Mouse (Mus musculus) monocyte, adult 2 months (primary cell): ENCODE measurements around the gene Myo6.

ENCODE experiments used
- DNase-seq, 2 experiments: peaks; one replicate each; pipeline ENCODE4 v3.0.0; 2022; ENCODE audit warnings: low spot score in 2 of 2, low read depth in 1 of 2

Gene Myo6

DNA sequence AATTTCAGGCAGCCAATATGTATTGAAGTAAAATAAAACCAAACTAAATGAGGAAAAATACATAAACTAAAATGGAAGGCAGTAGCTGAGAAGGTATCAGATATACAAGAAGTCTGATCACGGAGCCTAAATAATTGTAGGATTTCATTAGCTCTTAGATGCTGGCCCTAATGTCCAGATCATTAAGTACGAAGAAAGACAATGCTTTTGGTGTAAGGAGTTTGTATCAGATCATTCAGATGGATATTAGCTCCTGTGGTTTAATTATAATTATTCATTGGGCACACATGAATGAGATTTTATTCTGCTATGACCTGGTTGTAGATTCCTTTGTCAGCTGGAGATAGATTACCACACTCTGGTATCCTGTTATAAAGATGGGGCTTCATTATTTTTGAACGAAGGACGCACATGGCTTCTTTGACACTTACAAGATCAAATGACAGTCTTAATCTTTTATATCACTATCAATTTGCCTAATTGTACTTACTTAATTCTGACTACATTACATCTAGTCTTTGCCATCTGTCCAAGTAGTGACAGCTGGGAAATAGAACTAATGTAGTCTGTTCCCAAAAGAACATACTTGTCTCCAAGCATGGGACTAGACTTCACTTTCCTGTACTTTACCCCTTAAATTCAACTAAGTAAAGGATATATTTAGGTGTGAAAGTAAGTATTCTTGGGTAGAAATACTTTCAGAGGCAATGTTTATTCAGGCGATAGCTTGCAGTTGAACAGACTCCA, 61.9 kb downstream of the Myo6 start:
- DNase-seq = no peak

DNA sequence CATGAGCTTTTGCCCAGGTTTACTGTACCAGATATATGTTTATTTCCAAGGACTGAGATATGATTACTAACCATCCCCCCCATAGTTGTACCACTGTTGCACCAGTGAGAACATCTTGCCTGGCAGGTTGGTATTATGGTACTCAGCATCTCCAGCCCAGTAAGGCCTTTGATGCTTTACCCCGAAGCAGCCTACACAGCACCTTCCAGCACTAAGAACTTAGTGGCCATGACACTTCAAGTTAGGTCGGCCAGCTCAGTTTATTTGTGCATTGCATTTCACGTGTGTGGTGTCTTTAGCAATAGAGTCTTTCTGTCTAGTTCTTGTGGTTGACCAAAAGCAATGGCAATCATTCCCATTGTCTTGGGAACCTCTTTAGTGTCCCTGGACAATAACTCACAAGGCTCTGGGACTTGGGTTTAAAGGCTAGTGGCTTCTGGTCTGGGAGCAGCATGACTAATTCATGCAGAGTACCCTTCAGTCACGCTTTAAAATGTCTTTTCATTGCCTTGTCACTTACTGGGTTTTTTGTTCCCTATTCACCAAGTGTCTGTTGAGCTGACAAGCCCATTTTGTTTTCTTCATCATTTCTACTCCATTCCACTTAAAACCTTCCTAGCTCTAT, 69.1 kb downstream of the Myo6 start:
- no peak for DNase-seq

DNA sequence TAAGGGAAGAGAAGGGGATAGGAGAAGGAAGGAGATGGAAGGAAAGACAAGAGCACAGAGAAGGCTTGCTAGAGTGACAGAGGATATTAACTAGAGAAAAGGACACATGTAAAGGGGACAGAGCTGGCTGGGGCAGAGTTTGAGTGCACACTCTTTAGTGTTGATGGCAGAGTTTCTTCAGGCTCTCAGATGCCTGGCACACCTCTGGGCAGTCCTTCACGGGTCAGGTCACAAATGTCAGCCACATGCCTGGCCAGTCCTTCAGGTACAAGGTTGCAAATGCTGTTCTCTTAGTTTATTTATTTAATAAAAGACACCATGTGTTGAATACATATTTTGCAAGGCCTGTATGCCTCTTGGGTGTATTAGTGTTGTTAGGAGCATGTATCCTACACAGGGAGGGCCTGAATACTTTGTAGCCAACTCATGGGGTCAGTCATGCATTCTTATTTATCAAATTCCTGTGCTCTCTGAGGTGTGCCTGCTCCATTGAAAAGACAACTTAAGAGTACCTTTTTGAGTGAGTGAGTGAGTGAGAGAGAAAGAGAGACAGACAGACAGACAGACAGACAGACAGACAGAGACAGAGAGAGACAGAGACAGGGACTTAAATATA, 72.5 kb downstream of the Myo6 start:
- no peak for DNase-seq

DNA sequence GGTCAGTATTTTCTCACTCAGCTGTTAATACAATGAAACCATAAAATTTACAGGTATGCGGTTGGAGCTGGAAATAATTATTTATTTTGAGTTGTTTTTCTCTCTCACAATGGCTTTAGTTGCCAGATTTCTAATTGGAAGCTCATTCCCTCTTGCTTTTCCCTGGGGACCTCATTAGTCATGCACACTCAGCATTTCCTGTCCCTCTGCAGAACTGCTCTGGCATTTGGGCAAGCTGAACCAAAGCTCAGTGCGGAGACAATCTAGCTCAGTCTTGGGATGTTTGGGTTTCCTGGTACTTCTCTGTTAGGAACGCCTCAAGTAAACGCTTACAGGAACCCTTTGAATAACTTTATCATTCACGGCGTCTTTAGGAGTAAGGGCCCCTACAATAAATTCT, 76.9 kb downstream of the Myo6 start:
- DNase-seq = no peak

DNA sequence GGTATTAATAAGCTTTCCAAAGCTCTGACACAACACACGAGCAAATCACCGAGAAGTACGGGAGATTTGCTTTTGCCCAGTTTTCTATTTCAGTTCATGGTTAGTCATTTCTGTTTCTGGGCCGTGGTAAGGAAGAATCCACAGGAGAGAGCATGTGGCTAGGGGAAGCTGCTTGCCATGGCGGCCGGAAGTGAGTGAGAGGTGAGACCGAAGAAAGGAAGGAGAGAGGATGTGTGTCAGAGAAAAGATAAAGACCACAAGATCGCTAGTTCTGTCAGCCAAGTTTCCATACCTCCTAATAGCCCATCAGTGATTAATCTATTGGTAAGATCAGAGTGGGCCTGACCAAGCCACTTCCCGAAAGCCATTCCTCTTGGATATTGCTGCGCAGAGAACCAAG, 87.3 kb downstream of the Myo6 start:
- DNase-seq = no peak

DNA sequence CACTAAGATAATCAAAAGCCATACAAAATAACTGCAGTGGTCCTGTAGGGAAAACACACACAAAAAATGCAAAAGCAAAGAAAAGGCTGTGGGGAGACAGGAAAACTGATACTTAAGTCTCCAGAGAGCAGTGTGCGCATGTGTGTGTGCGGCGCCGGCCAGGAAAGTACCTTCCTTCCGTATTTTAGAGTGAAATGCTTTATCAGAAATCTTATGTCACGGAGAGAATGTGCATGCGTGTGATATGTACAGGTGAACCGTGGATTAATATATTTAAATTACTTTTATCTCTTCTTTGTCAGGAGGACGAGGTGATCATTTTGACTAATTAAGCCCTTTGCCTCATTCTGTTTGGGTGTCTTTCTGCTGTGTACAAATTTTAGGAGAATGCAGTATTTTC, 88.4 kb downstream of the Myo6 start:
- DNase-seq = no peak

DNA sequence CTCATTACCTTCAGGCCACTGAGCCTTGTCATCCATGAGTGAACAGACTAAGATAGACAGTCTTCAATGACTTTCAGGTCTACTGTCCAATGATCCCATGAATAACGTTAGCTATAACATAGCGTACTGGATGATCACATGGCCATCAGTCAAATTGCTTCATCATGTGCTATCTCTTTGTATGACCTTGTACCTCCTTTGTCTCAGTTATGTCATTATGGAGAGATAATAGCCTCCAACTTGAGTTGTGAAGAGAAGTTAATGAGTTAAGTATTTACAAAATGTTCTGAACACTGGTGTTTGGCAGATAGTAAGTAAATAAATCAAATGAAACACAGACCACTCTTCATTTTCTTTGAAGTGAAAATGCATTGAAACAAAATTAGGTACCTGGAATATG, 91.7 kb downstream of the Myo6 start:
- DNase-seq = no peak

DNA sequence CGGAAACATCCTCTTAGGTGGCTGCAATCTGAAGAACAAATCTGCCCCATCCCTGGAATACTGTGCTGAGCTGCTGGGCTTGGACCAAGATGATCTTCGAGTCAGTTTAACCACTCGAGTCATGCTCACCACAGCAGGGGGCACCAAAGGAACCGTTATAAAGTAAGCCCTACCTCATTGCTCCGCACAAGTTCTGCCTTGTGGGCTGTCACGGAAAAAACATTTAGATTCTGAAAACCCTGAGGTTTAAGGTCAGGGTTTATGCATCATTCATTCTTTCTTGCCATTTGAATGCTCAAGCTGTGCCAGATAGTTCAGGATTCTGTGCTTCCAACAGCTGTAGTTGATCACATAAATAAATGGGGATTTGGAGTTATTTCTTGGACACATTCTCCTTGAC, 93.6 kb downstream of the Myo6 start:
- no peak for DNase-seq

DNA sequence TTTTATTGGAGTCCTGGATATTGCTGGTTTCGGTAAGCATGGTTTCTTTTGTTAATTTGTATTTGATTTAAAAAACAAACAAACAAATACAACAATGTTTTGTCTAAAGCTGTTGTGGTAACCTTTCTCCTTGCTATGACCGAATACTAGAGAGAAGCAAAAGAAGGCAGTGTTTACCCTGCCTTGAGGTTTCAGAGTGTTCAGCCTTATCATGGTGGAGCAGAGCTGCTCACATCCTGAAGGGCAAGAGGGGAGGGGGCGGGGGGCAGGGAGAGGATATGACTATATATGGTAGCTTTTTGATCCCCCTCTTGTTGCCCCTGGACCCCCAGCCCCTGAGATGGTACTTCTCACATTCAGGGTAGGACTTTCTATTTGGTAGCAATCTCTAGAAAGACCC, 96.1 kb downstream of the Myo6 start:
- no peak for DNase-seq

DNA sequence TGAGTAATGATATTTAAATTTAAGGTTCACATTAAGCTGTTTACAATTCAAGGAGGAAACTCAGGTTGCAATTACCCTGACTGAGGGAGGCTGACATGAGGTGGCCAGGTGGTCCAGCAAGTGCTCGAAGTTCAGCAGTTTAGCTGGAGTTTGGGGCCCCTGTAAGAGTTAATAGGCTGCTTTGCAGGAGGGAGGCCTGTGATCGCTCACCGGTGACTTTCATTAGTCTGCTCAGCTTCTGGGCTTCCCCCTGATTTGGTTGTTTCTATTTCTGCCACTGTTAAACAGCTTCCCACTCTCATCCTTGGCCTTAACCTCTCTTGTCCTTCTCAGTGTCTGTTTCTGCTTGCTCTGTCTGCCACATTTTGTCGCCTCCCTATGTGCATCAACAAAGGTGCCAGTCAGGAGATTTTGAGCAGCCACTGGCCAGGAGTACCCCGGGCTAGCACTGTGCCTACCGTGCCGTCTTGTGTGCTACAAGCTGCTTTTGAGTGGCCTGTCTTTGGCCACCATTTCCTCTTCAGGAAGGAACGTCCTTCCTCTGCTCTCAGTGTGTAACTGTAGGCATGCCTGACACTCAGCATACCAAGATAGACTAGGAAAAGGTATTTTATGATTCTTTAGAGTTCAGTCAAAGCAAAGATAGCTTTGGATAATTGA, 97.7 kb downstream of the Myo6 start:
- no peak for DNase-seq

DNA sequence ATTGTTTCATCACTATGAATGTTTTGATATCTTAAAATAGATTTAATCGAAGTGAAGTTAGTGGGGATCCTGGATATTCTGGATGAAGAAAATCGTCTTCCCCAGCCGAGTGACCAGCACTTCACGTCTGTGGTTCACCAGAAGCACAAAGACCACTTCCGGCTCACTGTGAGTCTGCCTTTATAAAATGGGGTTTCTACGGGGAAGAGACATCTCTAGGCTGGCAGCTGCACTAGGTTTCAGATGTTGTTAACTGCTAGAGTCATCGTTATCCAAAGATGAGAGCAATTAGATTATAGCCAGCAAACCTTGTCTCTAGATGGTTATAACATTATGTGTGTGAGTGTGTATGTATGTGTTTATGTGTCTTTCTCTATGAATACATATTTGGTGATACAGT, 101.3 kb downstream of the Myo6 start:
- DNase-seq = no peak

DNA sequence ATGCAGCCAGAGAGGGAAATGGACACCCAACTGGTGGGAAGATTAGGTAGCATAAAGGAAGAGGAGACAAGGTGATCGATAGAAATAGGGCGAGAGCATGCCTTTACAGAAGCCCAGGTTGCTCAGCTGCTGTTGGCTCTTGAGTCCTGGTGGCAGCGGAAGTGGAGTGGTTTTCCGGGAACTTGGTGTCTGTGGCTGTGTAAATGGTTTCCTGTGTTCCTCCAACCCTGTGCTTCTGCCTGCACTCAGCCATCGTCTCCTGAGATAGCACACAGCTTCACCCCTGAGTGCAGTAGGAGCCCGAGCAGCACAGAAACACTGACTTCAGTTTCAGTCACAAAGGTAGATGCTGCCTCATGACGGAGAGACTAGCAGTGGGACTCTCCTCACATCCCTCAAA, 101.7 kb downstream of the Myo6 start:
- no peak for DNase-seq

DNA sequence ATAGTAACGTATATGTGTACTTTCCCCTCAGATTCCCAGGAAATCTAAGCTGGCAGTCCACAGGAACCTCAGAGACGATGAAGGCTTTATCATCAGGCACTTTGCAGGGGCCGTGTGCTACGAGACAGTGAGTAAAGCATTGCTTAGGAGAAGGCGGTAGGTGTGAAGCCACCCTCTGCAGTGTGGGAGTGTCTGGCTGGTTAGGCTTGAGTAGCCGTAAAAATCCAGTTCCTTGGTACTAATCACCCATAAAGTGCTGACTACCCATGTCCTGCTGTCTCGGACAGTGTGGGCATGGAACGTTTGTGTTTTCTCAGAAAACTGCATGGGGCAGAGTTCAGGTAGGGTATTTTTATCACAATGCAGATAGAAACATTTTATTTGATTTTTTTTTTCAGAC, 104.8 kb downstream of the Myo6 start:
- no peak for DNase-seq

DNA sequence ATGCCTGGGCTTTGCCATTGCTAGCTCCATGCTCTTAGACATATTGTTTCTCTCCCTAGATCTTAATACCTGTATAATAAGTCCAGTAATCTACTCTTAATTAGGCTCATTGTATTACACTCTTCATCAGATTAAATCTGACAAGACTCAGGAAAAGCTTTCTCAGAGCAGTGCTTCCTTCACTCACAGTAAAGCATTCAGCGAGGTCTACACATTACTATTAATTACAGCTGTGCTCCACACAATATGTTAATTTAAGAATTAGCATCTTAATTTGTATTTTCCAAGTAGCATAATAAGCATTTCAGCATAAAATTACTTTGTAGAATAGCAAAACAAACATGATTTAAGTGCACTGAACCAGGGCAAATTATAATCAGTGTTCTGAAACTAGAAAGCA, 108.1 kb downstream of the Myo6 start:
- no peak for DNase-seq

DNA sequence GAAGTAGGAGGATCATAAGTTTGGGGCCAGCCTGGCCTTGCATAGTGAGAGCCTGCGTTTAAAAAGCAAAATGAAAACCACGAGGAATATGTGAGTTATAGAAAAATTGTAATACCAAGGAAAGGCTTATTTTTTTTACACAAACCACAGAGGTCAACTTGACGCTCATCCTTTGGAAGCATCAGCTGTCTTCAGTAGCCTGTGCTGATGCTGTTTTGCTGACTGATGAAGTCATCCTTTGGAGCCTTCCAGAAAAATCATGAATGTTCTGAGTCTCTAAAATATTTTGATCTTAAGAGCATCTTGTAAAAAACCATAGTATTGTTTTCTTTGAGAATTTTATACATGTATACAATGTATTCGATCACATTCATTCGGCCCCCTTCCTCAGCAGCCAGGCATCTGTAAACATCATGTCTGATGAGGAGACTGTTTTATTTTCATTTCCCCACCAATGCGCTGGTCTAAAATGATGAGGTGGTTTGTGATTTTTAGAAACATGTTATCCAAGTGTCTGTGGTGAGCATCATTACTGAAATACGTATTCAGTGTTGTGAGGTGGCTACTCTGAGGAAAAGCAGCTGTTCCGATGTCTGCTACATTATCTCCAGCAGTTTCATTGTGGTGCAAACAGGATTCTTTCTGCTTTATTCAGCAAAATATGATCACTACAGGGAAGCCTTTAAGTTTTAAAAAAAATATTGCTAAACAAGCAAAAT, 110.4 kb downstream of the Myo6 start:
- DNase-seq = no peak

DNA sequence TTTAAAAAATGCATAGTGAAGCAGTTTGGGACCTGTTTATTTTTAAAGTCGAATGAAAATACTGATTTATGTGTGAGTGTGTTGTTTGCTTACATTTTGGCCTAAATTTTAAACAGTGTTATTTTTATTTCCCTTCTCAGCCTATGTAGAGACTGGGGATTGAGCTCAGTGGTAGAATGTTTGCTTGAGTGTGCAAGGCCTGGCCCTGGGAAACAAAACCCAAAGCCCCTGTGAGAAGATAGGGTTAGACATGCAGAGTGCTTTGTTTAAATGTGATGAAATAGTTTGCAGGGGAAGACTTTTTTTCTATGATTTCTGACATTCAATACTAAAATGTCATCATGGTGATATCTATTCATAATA, 110.9 kb downstream of the Myo6 start:
- no peak for DNase-seq

DNA sequence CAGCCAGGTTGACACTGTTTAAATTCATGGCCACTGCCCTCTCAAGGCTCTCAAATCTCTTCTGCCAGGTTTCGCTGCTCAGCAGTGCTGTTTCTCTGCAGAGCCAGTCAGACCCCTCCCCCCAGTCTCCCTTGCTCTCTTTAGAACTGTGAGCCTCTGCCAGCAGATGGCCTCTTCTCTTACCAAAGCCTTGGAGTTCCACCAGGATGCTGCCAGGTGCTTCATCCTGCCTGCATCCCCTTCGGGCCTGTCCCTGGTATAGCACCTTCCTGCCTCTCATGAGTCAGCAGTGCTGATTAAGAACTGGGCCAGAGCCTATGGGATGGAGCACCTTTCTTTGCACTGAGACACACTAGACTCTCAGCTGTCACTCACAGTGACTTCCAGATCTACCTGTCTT, 112.3 kb downstream of the Myo6 start:
- DNase-seq = no peak

DNA sequence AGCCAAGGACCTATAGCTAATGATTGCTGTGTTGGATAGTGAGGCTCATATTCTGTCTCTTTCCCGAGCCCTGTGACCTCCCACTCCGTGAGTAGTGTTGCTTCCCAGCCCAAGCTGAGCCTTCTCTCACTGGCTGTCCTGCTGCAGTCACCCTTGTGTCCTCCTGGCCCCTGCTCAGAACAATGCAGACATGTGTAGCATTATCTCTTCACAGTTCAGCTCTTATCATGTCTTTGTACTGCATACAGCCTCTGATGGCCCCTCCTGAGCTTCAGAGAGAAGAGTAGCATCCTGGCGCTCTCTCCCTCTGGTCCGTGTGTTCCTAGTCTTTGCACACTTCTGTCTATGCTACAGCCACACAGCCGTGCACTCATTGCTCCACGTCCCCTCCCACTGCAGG, 112.9 kb downstream of the Myo6 start:
- DNase-seq = no peak

DNA sequence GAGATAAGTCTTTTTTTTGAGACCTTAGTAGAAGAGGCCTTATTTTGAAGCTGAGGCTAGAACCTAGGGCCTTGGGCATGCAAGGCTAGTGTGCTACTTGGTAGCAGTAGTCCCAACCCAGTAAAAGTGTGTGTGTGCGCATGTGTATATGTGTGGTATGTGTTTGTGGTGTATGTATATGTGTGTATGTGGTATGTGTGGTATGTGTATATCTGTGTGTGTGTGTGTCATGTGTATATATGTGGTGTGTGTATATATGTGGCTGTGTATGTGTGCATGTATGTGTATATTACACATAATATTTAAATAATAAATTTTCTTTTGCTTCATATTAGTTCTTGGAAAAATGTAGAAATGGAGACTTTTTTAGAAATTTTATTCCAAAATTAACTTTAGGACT, 115.9 kb downstream of the Myo6 start:
- no peak for DNase-seq

DNA sequence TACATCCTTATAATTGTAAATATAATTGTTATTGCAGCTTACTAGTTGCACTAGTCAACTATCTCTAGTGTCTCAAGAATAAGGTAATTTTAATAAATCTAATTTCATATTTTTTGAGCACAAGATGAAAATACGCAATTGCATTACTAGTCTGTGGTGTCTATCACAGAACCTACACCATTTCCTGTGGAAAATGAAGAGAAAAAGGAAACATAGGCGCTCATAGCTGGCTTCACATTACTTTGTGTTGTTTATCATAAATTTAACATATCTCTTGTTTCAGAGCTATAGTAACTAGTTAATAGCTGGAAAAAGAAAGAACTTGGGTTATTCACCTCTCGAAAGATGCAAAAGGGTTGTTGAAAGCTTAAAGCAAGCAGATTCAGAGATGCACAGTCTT, 117.6 kb downstream of the Myo6 start:
- DNase-seq = no peak

DNA sequence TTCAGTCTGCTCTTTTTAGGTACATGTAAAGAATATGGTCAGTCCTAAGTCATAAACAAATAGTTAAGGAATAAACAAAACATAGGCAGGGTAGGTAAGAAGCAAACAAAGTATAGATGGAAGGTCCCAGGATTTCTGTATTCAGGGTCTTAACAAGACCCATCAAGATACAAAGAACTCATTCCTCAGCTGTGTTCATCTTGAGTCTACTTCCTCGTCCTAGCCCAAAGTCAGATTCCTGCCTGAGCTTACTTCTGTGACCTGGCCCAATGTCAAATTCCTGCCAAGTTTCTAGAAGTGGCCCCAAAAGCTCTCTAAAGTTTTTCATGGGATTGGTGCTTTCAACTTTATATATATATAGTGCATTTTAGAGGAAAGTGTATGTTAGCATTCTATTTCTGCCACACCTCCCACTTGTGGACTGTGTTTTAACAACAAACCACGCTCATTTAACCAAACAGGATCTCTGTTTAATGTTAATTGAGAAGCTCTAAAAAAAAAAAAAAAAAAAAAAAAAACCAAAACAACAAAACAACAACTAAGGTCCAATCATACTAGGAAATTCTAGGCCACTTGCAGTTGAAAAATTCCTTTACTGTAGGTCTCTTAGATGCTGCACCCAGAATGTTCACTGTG, 119.8 kb downstream of the Myo6 start:
- no peak for DNase-seq
